Mouse (Mus musculus) neural tube, embryonic 11.5 days (tissue): Measurements from ENCODE around the gene Olfr1256. TPM values are rescaled to one million over a fixed set of nuclear protein-coding genes. Genes with fewer than 3 reads are reported as not detected.

Experiments used
- polyA plus RNA-seq: library from polyadenylated mRNA; unstranded; fragments of >200 nt; fragmentation: Nextera tagmentation; extraction: Ambion mirVana; gene quantifications from 2 replicates; pipeline ENCODE4 v1.2.1, GENCODE M21; 2014

Gene Olfr1256
- polyA plus RNA-seq, 1 experiment from 2014 or later, result not detected

Other genes with a start within 250 kb of the Olfr1256 start
- gene Olfr1246, start 248.4 kb downstream of the Olfr1256 start, polyA plus RNA-seq, result not detected in 2 replicates
- gene Olfr1247, start 227.4 kb downstream of the Olfr1256 start, polyA plus RNA-seq, result not detected in 2 replicates
- gene Olfr1248, start 223.3 kb downstream of the Olfr1256 start, polyA plus RNA-seq, result not detected in 2 replicates
- not detected in 2 replicates for gene Olfr1249, start 206.6 kb downstream of the Olfr1256 start, polyA plus RNA-seq
- not detected in 2 replicates for gene Olfr1250, start 180.1 kb downstream of the Olfr1256 start, polyA plus RNA-seq
- gene Olfr1251, start 169.6 kb downstream of the Olfr1256 start, polyA plus RNA-seq, result not detected in 2 replicates
- gene Olfr1252, start 116.5 kb downstream of the Olfr1256 start, polyA plus RNA-seq, result not detected in 2 replicates
- not detected in 2 replicates for gene Olfr1253, start 84.5 kb downstream of the Olfr1256 start, polyA plus RNA-seq
- gene Olfr1254, start 47.9 kb downstream of the Olfr1256 start, polyA plus RNA-seq, result not detected in 2 replicates
- gene Olfr1255, start 29.5 kb downstream of the Olfr1256 start, polyA plus RNA-seq, result not detected in 2 replicates
- gene Olfr48, start 6.7 kb upstream of the Olfr1256 start, polyA plus RNA-seq, result not detected in 2 replicates
- not detected in 2 replicates for gene Olfr1257, start 36.9 kb upstream of the Olfr1256 start, polyA plus RNA-seq
- not detected in 2 replicates for gene Olfr1258, start 85.8 kb upstream of the Olfr1256 start, polyA plus RNA-seq
- gene Olfr1259, start 107.1 kb upstream of the Olfr1256 start, polyA plus RNA-seq, result not detected in 2 replicates
- gene Olfr1260, start 132.8 kb upstream of the Olfr1256 start, polyA plus RNA-seq, result not detected in 2 replicates
- not detected in 2 replicates for gene Olfr1261, start 149.7 kb upstream of the Olfr1256 start, polyA plus RNA-seq
- not detected in 2 replicates for gene Olfr1262, start 158.6 kb upstream of the Olfr1256 start, polyA plus RNA-seq
- not detected in 2 replicates for gene Olfr1263, start 170.6 kb upstream of the Olfr1256 start, polyA plus RNA-seq
- gene Olfr1264, start 184.0 kb upstream of the Olfr1256 start, polyA plus RNA-seq, result not detected in 2 replicates
- gene Olfr1265, start 193.8 kb upstream of the Olfr1256 start, polyA plus RNA-seq, result not detected in 2 replicates
- gene Olfr140, start 222.0 kb upstream of the Olfr1256 start, polyA plus RNA-seq, result not detected in 2 replicates